Mouse (Mus musculus) layer of hippocampus, adult 2 months (tissue): ENCODE measurements at regions not wholly inside any gene's neighbourhood (a gene's known extent, or its start where the extent isn't known, plus 50 kb on each side); places are given as distances from the start of the nearest gene placed in this dataset.
"Not testable (repeated sequence)": the region's sequence is repeated elsewhere in the genome, so short reads cannot be mapped to it uniquely, and the experiment has no call there.

ENCODE experiments used
- DNase-seq, 2 experiments: peaks; one replicate each; pipeline ENCODE4 v3.0.0; 2022; ENCODE audit warnings: low spot score in 2 of 2
- H3K27ac ChIP-seq: fragments of 200-600 bp; 2 replicates; pipeline ENCODE4 v1.8.1; 2022
- H3K4me3 ChIP-seq: fragments of 200-600 bp; 2 replicates; pipeline ENCODE4 v1.8.1; 2022; ENCODE audit warnings: mild to moderate bottlenecking
- CTCF ChIP-seq: fragments of 200-600 bp; conservative IDR thresholded peaks from 2 replicates; pipeline ENCODE4 v1.8.1; 2022; ENCODE audit warnings: antibody characterized with exemption, mild to moderate bottlenecking, moderate library complexity

DNA sequence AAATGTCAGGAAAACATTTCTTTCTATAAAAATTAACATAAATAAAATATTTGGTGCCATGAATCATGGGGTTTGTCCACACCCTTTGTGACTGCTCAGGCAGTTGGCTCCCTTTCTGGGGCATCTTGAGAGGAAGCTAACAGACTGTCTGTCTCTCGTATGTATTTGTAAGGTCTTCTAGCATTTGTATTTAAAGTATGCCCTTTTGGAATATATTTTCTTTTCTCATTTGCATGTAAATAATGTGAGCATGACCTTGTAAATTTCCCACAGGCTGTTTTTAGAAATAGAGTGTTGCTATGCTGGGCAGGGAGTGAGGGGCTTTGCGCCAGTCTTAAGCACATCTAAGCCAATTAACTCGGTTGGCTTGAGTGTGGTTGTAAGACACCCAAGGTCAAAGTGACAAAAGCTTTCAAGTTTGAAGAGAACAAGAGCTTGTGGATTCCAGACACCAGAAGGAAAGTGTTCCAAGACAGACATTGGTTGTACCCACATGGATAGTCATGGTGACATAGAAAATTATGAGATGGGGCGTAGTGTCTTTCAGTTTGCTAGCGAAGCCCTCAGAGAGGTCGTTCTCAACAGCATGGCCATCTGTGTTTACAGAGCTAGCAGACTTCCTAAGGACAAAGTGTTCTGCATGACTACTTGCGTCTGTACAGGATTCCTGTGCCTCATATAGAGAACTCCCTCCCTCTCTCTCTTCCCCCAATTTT is 113.1 kb upstream of the Rasgrp1 start:
- no peak for TF ChIP-seq CTCF
- H3K27ac ChIP-seq: no peak overlapping the region
- no peak for DNase-seq
- H3K4me3 ChIP-seq: no peak overlapping the region

GRCm38 (mm10) chr2:117456456-117457020 is 113.7 kb upstream of the Rasgrp1 start:
- no peak overlapping the region for H3K4me3 ChIP-seq
- no peak for TF ChIP-seq CTCF
- no peak for DNase-seq
- no peak overlapping the region for H3K27ac ChIP-seq

DNA sequence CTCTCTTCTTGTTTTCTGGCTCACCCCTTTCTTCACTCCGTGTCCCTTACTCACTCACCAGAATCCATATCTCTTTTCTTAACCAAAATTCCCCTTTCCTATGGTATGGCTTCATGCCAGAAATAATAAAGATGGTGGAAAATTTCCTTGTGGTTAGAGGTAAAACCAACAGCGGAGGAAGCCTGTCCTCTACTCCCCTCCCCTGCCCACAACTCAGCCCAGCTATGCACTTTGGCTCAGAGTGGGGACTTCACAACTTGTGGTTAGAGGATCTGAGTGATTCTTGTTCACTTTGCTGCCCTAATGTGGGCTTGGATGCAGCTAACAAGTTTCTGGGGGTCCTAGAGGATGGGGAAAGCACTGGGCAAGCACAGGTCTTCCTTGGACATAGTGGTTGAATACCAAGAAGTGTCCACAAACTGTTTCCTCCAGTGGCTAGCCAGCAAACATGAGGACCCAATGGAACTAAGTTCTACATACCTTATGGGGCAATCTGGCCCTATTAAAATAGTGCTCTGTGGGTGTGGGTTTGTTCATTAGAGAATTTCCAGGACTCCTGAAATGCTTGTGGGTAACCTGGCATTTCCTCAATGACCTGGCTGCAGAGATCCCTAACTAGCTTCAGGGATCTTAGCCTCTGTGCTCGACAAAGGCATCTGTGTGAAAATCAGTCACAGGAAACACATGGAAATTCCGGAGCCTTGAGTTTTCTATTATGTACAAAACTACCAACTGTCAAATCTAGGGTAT is 118.9 kb upstream of the Rasgrp1 start:
- Histone ChIP-seq H3K4me3 (no peak overlapping the region), H3K27ac (no peak overlapping the region)
- no peak for DNase-seq
- TF ChIP-seq CTCF: no peak

GRCm38 (mm10) chr2:117474885-117475542 is 132.2 kb upstream of the Rasgrp1 start:
- TF ChIP-seq CTCF: no peak
- Histone ChIP-seq H3K4me3 (no peak overlapping the region), H3K27ac (no peak overlapping the region)
- DNase-seq: no peak

GRCm38 (mm10) chr2:117475561-117475960 is 132.8 kb upstream of the Rasgrp1 start:
- Histone ChIP-seq H3K4me3 (no peak overlapping the region), H3K27ac (no peak overlapping the region)
- no peak for DNase-seq
- peak; percentile 81 for TF ChIP-seq CTCF

DNA sequence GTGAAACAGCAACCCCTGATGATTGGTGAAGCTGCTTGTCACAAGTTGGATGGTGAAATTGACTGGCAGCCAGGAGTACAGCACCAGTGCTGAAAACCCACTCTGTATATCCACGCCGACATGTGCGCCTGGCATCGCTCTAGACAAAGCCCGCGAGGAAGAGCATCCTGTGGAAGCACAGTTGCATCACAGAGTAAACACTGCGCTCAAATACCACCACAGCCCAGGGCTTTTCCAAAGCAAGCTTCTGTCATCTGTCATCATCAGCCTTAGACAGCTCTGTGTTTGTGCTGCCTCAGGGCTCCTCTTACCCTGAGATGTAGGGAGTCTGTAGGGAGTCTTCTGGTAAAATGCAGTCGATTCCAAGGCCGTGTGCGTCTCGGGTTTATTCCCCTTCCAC is 134.7 kb upstream of the Rasgrp1 start:
- not testable (repeated sequence) for DNase-seq, H3K4me3 ChIP-seq, H3K27ac ChIP-seq

GRCm38 (mm10) chr2:117479244-117480009 is 136.6 kb upstream of the Rasgrp1 start:
- not testable (repeated sequence) for H3K4me3 ChIP-seq, DNase-seq, H3K27ac ChIP-seq

GRCm38 (mm10) chr2:117486447-117486846 is 143.6 kb upstream of the Rasgrp1 start:
- peak; percentile 41 to 43 for DNase-seq
- TF ChIP-seq CTCF: no peak
- no peak overlapping the region for H3K27ac ChIP-seq
- no peak overlapping the region for H3K4me3 ChIP-seq

DNA sequence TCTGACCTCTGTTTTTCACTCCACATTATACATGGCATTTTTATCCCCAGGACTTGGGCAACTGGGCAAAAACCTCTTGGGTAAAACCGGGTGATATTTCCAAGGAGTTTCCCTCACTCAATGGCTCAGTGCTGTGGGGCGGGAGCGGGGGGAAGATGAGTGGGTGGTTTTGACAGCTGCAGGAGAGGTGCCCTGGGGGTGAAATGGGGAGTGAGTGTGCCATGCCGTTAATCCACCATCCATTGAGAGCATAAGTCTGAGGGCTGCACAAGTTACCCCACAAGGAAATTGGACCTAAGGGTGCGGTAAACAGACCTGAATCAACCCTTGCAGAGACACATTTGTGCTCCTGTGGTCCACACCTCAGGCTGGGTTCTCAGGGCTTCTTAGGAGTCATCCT is 155.8 kb upstream of the Rasgrp1 start:
- no peak overlapping the region for H3K27ac ChIP-seq
- DNase-seq: no peak
- TF ChIP-seq CTCF: no peak
- no peak overlapping the region for H3K4me3 ChIP-seq

DNA sequence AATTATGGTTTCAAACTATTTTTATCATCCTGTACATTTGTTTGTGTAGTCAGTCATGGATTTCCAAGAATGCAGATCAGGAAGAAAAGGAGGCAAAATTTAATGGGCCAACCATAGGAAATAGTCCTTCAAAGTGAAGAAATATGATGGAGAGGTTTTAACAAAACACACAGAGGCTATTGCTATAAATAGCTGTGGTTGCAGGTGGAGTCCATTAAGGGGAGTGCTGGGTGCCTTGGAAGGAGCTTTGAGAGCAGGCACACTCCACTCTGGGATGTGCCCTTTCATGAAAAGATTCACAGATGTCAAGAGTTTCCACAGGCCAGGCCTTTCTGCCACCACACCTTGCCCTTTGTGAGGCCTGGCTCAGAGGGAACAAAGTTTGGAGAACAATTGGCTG is 159.8 kb upstream of the Rasgrp1 start:
- Histone ChIP-seq H3K27ac (no peak overlapping the region), H3K4me3 (no peak overlapping the region)
- no peak for TF ChIP-seq CTCF
- no peak for DNase-seq

DNA sequence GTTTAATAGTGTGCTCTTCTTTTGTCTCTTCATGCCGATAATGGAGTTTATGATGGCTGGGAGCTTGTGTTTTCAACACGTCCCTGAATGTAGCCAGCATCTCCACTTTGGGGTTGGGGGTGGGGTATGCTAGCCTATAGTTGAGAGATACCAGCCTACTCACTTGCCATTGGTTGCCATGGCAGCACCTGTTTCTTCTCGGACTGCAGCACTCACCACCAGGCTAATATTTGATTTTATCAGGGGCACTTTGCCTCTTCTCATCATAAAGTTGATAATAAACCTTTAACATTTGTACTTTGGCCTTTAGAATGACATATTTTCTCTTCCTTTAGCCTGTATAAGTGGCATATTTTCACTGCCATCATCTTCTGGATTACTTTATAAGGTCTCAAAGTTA is 168.9 kb upstream of the Rasgrp1 start:
- Histone ChIP-seq H3K27ac (no peak overlapping the region), H3K4me3 (no peak overlapping the region)
- no peak for DNase-seq
- TF ChIP-seq CTCF: no peak

GRCm38 (mm10) chr2:117512551-117512950 is 169.8 kb upstream of the Rasgrp1 start:
- H3K27ac ChIP-seq: no peak overlapping the region
- DNase-seq: no peak
- no peak for TF ChIP-seq CTCF
- no peak overlapping the region for H3K4me3 ChIP-seq

DNA sequence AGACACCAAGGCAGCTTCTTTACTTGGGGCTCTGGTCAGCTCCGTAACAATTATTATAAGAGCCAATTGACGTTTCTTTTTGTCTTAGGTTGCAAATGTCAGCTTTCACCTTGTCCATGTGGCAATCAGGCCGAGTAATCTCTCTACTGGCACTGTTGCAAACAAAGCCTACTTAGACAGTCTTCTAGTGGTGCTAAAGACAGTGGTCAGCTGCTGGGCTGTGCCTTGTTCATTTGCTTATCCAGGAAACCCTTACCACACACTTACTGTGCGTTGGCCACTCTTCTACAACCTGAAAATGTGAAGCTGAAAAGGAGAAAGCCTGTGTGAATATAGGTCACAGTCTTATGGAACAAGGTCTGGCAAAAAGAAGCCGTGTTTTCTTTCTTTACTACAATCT is 181.6 kb upstream of the Rasgrp1 start:
- no peak for TF ChIP-seq CTCF
- Histone ChIP-seq H3K4me3 (no peak overlapping the region), H3K27ac (no peak overlapping the region)
- no peak for DNase-seq
